Mouse (Mus musculus) C2C12 (cell line): ENCODE data around the gene Tfap2b. TPM values are rescaled to one million over a fixed set of nuclear protein-coding genes. Genes with fewer than 3 reads are reported as not detected.

ENCODE experiments used
- H3K27me3 ChIP-seq: one replicate; pipeline ENCODE4 v1.6.1; 2011; ENCODE audit not compliant: control insufficient read depth, insufficient read depth, insufficient read length
- H3K36me3 ChIP-seq: one replicate; pipeline ENCODE4 v1.6.1; 2011; ENCODE audit not compliant: control insufficient read depth, insufficient read depth
- H3K4me3 ChIP-seq: one replicate; pipeline ENCODE4 v1.5.1; 2011; ENCODE audit warnings: mild to moderate bottlenecking, control low read depth; ENCODE audit not compliant: poor library complexity, insufficient read depth, severe bottlenecking
- H3K79me2 ChIP-seq: one replicate; pipeline ENCODE4 v1.6.1; 2011; ENCODE audit not compliant: control insufficient read depth, insufficient read depth
- H3K79me3 ChIP-seq: one replicate; pipeline ENCODE4 v1.6.1; 2011; ENCODE audit warnings: low read depth, control low read depth
- H3ac ChIP-seq: one replicate; pipeline ENCODE3; 2011; ENCODE audit warnings: low read depth; ENCODE audit not compliant: control insufficient read depth, insufficient read length
- CEBPB ChIP-seq: IDR thresholded peaks from one replicate; pipeline ENCODE4 v1.6.1; 2011; ENCODE audit warnings: low read depth, mild to moderate bottlenecking, control low read depth, moderate library complexity
- CTCF ChIP-seq: IDR thresholded peaks from one replicate; pipeline ENCODE4 v1.5.1; 2011; ENCODE audit not compliant: control insufficient read depth, insufficient read depth, insufficient read length
- FOSL1 ChIP-seq: IDR thresholded peaks from one replicate; pipeline ENCODE4 v1.8.0; 2011; ENCODE audit warnings: mild to moderate bottlenecking, low read length; ENCODE audit not compliant: poor library complexity, insufficient read depth, severe bottlenecking
- MAX ChIP-seq: IDR thresholded peaks from one replicate; pipeline ENCODE4 v1.6.1; 2011; ENCODE audit warnings: mild to moderate bottlenecking, control low read depth
- MYOD1 ChIP-seq: IDR thresholded peaks from one replicate; pipeline ENCODE4 v1.6.1; 2011; ENCODE audit warnings: low read depth; ENCODE audit not compliant: control insufficient read depth, insufficient read length
- MYOG ChIP-seq: IDR thresholded peaks from one replicate; pipeline ENCODE4 v1.6.1; 2011; ENCODE audit not compliant: control insufficient read depth, insufficient read length; ENCODE audit errors: extremely low read depth
- USF1 ChIP-seq: IDR thresholded peaks from one replicate; pipeline ENCODE4 v1.6.1; 2011; ENCODE audit warnings: low read depth, mild to moderate bottlenecking, control low read depth, moderate library complexity
- long read RNA-seq, 2 experiments: library from polyadenylated mRNA; unstranded; transcript quantifications; one replicate each; pipeline ENCODE4 v2.0.0; 2019 to 2020
- polyA plus RNA-seq: library from polyadenylated mRNA; unstranded; fragments of >200 nt; fragmentation: generic; extraction: Trizol; gene quantifications from one replicate; pipeline ENCODE4 v1.2.1, GENCODE M21; 2012; ENCODE audit warnings: missing spikeins

The Tfap2b gene
- not detected for polyA plus RNA-seq
- long read RNA-seq, experiment 1: 0 reads
- long read RNA-seq, experiment 2: 0 reads

DNA sequence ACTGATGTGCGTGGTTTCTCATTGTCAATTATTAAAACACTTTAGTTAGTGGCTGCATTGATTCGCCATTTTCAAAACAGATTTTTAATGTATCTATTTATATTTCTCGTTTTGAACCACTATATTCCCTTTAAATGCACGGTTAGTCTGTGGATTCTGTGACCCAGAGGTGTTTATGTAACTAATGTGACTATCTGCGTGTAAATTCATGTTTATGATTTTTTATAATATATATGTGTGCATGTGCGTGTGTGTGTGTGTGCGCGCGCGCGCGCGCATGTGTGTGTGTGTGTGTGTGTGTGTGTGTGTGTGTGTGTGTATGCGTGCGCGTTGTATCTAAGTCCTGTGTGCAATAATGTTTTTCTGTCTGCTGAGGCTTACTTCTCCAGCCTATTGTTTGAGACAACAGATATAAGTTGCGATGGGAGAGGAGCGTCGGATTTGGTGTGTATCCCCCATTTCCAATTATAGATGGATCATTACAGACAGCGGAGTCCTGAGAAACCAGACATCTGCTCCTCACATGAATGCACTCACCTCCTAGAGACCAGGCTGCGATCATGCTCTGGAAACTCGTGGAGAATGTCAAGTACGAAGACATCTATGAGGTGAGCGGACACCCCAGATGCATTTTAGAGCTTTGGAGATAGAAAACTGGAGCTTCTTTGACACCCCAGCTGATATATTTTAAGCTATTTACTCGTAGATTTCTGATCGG lies at the start of gene Tfap2b:
Tfap2b (plus strand) TSS at position 274 of the 718 bp plus-strand sequence.
- no peaks in the 10 kb centered on the region for H3K79me2 ChIP-seq
- no peak within 1 kb of the TSS for H3K4me3 ChIP-seq
- no peak within 1 kb of the TSS for H3ac ChIP-seq
- peaks cover 3% of the 10 kb centered on the region for H3K27me3 ChIP-seq
- TF ChIP-seq MYOD1: no peak
- no peak for TF ChIP-seq FOSL1
- no peak for TF ChIP-seq MYOG
- TF ChIP-seq CTCF: no peak
- TF ChIP-seq CEBPB: no peak
- no peak for TF ChIP-seq MAX
- TF ChIP-seq USF1: no peak
- no peaks in the 10 kb centered on the region for H3K79me3 ChIP-seq
- no peaks in the 10 kb centered on the region for H3K36me3 ChIP-seq

DNA sequence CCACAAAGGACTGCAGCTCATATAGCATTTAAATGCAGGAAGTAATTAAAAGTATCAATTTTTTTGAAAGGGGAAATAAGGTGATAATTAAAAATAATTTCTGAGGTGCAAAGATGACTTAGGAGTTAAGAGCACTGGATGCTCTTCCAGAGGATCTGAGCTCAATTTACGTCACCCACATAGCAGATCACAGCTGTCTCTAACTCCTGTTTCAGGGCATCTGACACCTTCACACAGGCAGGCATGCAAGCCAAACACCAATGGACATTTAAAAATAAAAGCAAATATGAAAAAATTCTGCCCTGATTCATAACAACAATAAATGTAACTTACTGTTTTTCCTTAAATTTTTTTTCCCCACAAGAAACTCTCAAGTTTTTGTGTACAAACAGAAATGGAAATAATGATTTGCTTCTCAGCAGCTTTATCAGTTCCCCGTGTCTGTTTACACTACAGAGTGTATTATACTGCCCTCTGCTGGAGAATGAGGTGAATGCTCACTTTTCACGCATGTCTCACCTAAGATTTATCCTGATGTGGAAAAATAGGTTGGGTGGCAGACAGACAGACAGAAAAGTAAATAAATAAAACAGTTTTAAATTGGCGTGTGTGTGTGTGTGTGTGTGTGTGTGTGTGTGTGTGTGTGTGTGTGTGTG lies 29.8 kb upstream of the Tfap2b start:
- no peaks in the 10 kb centered on the region for H3K79me2 ChIP-seq
- H3ac ChIP-seq: no peak overlapping the region
- H3K4me3 ChIP-seq: no peak overlapping the region
- TF ChIP-seq FOSL1 (no peak), USF1 (no peak), MYOG (no peak), MAX (no peak), CEBPB (no peak), CTCF (no peak), MYOD1 (no peak)
- H3K36me3 ChIP-seq: no peaks in the 10 kb centered on the region
- H3K79me3 ChIP-seq: no peaks in the 10 kb centered on the region
- H3K27me3 ChIP-seq: no peaks in the 10 kb centered on the region

DNA sequence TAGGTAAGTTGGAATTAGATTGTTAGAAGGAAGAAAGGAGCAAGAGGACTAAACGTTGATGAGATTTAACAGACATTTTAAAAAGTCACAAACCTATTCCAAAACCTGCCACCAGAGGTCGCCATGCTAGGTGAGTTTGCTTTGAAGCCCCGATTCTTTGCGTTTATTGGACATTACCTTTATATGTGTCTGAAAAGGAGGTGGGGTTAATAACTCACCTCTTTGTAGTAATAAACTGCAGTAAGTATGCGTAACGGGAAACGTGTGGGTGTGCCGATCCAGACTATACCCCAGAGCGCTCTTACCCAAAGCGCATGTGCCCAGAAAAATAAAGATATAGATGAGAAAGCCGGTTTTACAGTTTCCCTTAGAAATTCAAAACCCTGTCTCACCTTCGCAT lies 3.1 kb upstream of the Tfap2b start:
- no peak for TF ChIP-seq MAX
- TF ChIP-seq MYOG: no peak
- TF ChIP-seq FOSL1: no peak
- no peak for TF ChIP-seq USF1
- TF ChIP-seq CTCF: no peak
- no peak for TF ChIP-seq CEBPB
- no peak for TF ChIP-seq MYOD1
- Histone ChIP-seq H3K36me3 (no peaks in the 10 kb centered on the region), H3K79me2 (no peaks in the 10 kb centered on the region), H3ac (no peak overlapping the region), H3K27me3 (peaks cover 3% of the 10 kb centered on the region), H3K4me3 (no peak overlapping the region), H3K79me3 (no peaks in the 10 kb centered on the region)

DNA sequence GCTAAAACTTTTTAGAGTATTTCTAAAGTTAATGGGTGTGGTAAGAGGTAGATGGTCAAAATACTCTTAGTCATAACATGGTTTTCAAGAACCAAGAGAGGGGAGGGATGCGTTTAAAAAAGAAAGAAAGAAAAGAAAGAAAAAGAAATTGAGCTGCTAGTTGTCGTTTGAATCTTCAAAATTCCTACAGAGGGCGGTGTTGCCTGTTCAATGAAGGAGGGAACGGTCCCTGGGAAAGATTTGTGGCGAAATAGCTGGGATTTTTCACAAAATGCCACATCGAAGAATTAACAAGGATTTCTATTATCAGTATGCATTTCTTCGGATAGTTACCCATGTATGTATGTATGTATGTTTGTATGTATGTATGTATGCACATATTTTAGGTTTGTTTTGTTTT lies 2.5 kb upstream of the Tfap2b start:
- H3K79me3 ChIP-seq: no peaks in the 10 kb centered on the region
- TF ChIP-seq FOSL1: no peak
- no peak for TF ChIP-seq MYOG
- no peak for TF ChIP-seq USF1
- TF ChIP-seq MYOD1: no peak
- TF ChIP-seq CTCF: no peak
- no peak for TF ChIP-seq MAX
- TF ChIP-seq CEBPB: no peak
- H3K4me3 ChIP-seq: no peak overlapping the region
- no peaks in the 10 kb centered on the region for H3K36me3 ChIP-seq
- H3ac ChIP-seq: no peak overlapping the region
- no peaks in the 10 kb centered on the region for H3K79me2 ChIP-seq
- H3K27me3 ChIP-seq: peaks cover 3% of the 10 kb centered on the region

DNA sequence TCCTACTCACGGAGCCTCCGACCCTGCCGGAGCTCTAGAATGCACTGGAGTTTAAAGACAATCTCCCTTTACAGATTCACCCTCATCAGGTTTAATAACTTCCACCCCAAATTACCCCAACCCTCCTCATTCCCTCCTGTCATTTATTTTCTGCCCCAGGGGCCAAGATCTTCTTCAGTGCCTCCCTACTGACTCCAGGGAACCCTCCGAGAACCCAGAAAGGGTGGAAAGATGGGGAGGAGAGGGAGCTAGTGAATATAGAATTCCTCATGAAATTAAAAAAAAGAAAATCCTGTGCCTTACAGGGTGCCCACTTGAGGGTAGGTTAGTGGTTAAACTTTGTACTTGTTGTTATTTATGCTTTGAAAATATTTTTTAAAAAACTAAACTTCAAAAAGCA lies 1.1 kb upstream of the Tfap2b start:
- Histone ChIP-seq H3K79me2 (no peaks in the 10 kb centered on the region), H3K79me3 (no peaks in the 10 kb centered on the region), H3K36me3 (no peaks in the 10 kb centered on the region), H3ac (no peak overlapping the region), H3K4me3 (no peak overlapping the region), H3K27me3 (peaks cover 3% of the 10 kb centered on the region)
- TF ChIP-seq MAX (no peak), MYOD1 (no peak), FOSL1 (no peak), CEBPB (no peak), CTCF (no peak), USF1 (no peak), MYOG (no peak)

DNA sequence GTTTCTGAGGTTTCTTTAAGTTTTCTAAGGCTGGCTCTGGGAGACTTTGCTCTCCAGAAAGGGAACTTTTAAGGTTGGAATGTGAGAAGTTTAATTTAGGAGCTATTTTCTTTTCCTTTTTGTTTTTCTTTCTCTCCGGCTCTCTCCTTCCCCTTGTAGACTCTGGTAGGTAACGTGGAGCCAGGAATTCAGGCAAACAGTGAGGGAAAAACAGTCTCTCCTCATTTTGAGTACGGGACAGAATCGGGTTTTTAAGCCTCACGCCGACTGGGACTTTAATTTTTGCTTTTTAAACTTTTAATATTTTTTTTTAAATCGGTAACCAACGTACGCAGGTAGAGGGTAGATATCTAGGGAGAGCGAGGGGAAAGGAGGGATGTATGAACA lies 638 bp downstream of the Tfap2b start:
- H3K4me3 ChIP-seq: no peak overlapping the region
- TF ChIP-seq MAX (no peak), MYOG (no peak), USF1 (no peak), FOSL1 (no peak), CEBPB (no peak), MYOD1 (no peak), CTCF (no peak)
- H3K36me3 ChIP-seq: no peaks in the 10 kb centered on the region
- H3ac ChIP-seq: no peak overlapping the region
- peaks cover 8% of the 10 kb centered on the region for H3K27me3 ChIP-seq
- no peaks in the 10 kb centered on the region for H3K79me2 ChIP-seq
- no peaks in the 10 kb centered on the region for H3K79me3 ChIP-seq
